Mouse (Mus musculus) left cerebral cortex, adult 9 months (tissue): Measurements from ENCODE around the gene Txnip.
"Not testable (repeated sequence)": the region's sequence is repeated elsewhere in the genome, so short reads cannot be mapped to it uniquely, and the experiment has no call there.

Source experiments
- DNase-seq, 2 experiments: peaks; one replicate each; pipeline ENCODE4 v3.0.0; 2022; ENCODE audit warnings: low spot score in 2 of 2

Txnip gene

DNA sequence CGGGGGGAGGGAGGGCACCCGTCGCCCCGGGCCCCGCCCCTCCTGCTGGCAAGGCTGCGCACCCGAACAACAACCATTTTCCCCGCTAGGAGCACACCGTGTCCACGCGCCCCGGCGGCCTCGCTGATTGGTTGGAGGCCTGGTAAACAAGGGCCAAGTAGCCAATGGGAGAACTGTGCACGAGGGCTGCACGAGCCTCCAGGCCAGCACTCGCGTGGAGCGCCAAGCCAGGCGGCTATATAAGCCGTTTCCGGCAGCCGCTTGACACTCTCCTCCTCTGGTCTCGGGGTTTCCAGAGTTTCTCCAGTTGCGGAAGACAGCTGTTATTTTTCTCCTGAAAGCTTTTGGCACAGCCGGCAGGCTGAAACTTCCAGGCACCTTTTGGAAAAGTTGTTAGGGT, at the start of gene Txnip:
TSS of gene Txnip (plus strand) at position 264 of the 400 bp plus-strand sequence.
- DNase-seq = peak; percentile 88 to 96

DNA sequence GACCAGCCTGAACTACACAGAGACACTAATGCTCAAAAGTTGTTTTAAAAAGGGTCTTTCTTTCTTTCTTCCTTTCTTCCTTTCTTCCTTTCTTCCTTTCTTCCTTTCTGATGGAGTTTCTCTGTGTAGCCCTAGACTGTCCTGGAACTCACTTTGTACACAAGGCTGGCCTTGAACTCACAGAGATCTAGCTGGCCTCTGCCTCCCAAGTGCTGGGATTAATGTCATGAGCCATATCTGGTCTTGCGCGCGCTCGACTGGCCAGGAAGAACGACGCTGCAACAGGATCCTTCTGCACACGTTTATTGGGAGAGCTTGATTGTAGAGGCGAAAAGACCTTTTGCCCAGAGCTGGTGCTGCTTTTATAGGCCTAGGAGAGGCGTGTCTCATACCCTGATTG, 49.8 kb upstream of the Txnip start:
- not testable (repeated sequence) for DNase-seq

DNA sequence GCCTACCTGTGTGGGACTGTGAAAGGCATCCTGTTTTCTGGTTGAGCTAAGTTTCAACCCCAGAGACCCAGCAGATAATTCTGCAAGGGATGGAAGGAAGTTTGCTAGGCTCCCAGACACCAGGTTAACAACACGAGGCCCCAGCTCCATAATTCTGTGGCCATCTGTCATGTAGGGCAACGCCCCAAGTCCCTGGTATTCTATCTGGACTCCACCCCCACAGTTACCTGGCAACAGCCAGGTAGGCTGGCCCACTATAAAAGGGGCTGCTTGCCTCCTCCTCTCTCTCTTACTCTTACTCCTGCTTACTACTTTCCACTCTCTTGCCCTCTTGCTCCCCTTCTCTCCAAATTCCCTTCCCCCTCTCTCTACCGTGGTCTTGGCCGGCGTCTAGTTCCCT, 37.6 kb upstream of the Txnip start:
- no peak for DNase-seq

DNA sequence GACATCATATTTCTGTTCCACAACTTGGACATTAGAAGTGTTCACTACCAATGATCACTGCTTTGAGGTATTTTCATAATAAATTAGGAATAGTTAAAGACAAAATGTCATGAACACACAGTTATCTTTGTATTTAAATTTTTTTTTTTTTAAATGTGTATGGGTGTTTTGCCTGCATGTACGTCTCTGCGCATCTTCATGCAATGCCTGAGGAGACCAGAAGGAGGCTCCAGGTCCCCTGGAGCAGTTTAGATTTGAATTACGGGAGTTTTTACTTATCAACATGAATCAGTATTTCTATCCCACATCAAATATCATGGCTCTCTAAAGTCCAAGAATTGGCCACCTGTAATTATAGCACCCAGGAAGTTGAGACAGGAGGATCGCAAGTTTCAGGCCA, 35.6 kb upstream of the Txnip start:
- DNase-seq = no peak

DNA sequence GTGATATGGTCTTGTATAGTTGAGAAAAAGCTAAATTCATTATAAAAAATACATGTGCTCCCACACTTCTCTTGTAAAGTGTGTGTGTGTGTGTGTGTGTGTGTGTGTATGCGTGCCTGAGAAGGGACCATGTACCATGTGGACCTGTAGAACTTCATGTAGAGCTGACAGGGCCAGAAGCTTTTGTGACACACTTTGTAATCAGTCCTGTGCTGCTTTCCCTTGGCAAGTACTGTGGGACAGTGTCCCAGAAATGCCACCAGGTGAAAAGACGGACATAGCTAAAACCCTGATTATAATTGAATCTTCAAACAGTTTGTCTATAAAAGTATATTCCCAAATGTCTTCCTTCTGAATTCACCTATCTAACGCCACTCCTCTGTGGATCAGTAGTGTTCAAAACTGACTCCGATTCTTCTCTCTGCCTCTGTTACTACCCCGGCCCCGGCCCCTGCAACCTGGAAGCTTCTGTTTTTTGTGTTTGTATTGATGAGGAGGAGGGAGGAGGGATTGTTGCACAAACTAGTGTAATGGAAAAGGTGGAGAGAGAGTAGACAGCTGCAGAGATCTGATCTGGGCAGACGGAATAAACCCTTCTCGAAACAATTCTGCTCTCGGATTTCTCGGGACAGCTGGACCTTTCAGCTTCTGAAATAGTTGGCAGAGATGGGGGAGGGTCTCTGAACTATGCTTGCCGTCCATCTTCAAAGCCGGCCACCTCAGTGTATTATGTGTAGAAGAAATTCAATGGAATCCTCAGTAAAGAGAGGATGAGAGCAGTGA, 33.5 kb upstream of the Txnip start:
- no peak for DNase-seq

DNA sequence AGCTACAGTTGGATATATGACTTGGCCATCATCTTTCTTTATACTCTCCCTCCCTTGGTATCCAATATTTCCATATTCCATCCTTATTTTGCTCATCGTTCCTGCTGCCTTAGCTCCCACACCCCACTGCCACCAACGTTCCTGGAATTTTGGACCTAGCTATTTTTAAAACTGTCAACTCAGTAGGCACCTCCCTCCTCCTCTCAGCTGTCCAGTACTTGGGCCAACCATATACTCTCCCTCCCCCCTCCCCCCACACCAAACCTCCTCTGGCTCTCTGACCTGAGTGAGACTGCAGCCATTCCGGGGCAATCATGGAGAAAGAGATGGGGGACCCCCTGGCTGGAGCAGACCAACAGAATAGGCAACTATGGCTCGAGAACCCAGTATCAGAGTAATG, 32.8 kb upstream of the Txnip start, which contains the start of gene Hfe2:
TSS of gene Hfe2 (plus strand) at position 259 of the 400 bp plus-strand sequence.
- DNase-seq = no peak

GRCm38 (mm10) chr3:96526013-96526762, 31.6 kb upstream of the Txnip start:
- DNase-seq = no peak

DNA sequence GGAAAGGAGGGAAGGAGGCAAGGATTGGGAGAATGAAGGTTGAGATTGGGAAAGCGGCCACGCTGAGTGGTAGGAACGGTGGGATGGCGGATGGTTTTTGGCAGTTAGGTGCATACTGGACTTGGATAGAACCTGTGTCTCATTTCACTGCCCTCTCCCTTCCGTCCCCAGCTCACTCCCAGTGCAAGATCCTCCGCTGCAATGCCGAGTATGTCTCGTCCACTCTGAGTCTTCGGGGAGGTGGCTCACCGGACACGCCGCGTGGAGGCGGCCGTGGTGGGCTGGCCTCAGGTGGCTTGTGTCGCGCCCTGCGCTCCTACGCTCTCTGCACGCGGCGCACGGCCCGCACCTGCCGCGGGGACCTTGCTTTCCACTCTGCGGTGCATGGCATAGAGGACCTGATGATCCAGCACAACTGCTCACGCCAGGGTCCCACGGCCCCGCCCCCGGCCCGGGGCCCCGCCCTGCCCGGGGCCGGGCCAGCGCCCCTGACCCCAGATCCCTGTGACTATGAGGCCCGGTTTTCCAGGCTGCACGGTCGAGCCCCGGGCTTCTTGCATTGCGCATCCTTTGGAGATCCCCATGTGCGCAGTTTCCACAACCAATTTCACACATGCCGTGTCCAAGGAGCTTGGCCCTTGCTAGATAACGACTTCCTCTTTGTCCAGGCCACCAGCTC, 30.8 kb upstream of the Txnip start:
- DNase-seq = no peak

DNA sequence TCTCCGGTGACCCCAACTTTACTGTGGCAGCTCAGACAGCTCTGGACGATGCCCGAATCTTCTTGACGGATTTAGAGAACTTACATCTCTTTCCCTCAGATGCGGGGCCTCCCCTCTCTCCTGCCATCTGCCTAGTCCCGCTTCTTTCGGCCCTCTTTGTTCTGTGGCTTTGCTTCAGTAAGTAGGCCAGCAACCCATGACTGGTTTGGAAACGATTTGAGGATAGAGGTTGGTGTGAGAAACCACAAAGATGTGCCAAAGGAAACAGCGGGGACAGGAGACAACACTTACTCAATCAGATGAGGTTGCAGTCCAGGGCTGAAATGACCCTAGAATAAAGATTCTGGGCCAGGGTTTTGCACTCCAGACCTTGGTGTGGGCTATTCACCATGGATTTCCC, 29.3 kb upstream of the Txnip start:
- DNase-seq = no peak

DNA sequence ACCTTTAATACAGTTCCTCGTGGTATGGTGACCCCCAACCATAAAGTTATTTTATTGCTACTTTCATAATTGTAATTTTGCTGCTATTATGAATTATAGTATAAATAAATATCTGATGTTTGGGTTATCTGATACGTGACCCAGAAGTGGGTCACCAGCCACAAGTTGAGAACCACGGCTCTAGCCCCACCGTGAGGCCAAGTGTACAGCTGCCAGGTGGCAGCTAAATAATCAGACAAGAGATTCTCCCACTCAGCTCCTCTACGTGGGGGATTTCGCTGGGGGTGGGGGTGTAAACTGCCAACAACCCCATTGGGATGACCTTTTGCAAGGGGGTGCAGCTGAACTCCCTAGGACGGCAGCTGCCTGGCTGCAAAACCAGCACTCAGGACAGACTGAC, 25.7 kb upstream of the Txnip start:
- DNase-seq = no peak

DNA sequence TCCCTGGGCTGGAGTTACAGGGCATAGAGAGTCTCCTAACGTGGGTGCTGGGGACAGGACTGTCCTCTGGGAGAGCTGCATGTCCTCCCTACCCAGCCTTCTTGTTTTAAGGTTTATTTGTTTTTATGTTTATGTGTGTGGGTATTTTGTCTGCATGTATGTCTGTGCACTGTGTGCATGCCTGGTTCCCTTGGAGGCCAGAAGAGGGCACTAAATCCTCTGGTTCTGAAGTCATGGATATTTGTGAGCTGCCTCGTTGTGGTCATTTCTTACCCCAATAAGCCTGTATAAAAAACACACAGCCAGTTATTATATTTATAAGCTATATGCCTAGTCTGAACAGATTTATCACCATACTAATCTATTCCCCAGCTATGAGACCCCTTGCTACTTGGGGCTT, 23.5 kb upstream of the Txnip start:
- no peak for DNase-seq

DNA sequence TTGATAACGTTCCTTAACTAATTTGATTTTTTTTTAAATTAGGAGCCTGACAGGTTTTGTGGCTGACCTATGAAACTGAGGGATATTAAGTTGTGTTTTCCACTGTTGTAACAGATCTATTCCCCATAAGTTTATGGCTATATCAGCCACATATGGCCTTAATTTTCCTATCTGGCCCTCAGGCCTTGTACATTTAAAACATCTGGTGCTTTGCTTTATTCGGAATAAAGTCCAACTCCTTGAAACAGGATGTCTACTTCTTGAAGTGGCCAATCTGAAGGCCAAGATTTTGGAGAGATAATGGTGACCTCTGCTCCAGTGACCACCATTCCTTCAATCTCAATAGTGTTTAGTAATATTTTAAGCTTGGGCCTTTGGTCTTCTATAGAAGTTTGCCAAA, 18.4 kb upstream of the Txnip start:
- no peak for DNase-seq

DNA sequence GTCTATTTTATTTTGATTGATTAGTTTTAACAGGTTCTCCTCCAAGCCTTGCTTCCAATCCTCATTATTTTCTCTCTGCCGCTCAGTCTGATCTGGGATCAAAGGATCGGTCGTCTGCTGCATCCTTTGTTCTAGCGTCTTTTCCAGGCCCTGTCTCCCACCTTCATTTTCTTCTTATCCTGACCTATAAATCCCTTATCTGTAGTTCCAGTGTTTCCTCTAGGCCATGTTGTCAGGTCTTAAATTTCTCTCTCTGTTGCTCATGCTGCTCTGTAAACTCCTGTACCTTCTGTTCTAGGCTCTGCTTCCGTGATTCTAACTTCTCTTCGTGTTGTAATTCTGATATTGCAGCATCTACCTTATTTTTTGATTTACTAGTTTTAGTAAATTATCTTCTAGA, 17.0 kb upstream of the Txnip start:
- no peak for DNase-seq

DNA sequence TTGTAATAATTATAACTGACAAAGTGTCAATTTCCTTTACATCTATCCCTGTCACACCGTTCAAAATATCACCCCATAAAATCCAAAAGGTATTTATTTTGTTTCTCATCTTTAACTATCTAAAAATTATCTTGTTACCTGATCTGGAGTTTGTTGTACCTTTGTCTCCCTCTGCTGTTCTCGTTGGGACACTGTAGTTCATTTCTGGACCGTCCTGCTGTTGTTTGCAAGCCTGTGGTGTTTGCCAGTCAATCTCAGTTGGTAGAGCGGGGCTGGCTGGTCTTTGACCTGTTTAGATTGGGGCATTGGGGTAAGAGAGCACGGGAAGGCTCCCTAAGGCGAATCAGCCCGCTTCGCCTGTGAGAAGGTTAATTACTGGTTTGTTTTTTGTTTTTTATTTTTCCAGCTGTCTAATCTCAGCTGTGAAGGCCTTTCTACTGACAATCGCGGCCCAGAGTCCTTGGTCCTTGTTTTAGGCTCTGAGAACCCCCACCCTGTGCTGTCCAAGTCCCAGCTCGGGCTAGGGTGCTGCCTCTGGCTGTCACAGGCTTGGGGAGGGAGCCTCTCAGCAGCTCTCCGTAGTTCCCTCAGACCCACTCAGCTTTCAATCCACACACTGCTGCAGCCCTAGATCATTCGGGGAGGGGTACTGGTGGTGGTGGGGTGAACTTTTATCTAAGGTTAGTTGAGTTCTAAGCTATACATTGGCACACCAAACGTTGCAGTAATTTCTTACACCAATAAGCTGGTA, 16.3 kb upstream of the Txnip start:
- no peak for DNase-seq

GRCm38 (mm10) chr3:96542554-96542953, 15.2 kb upstream of the Txnip start:
- DNase-seq = no peak

- DNase-seq = peak in 1 of 2 experiments; percentile 63
Observed at GRCm38 (mm10) chr3:96543345-96543744, 14.4 kb upstream of the Txnip start.

GRCm38 (mm10) chr3:96545565-96545964, 12.2 kb upstream of the Txnip start:
- no peak for DNase-seq

DNA sequence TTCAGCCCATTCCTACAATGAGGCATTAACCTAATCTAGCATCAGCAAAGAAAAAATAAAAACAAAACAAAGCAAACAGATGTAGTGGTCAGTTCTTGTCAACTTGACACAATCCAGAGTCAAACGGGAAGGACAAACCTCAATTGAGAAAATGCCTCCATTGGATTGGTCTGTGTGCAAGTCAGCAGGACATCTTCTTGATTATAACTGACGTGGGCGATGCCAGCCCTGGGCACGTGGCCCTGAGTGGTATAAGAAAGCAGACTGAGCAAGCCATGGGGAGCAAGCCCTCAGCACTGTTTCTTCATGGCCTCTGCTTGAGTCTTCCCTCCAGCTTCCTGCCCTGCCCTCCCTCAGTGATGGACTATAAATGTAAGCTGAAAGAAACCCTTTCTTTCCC, 10.9 kb upstream of the Txnip start:
- no peak for DNase-seq

DNA sequence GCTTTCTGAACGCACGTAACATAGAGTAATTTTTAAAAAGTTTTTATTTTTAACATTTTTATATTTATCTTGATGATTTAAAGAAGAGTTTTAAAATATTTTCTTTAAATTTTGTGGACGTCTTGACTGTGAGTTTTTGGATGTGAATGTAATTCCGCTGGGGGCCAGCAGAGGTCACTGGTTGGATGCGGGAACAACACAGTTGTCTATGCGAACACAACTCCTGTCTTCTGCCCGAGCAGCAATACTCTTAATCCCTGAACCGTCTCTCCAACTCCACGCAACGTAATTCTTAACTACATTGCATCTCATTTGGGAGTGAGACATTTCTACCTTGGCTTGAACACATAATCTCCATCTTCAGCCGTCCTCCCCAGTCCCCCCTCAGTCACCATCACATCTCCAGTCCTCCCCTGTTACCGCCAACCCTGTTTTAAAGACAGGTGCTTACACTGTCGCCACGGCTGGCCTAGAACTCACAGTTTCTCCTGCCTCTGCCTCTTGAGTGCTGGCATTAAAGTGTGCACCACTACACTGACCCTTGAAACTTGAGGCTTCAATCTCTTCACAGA, 10.3 kb upstream of the Txnip start:
- peak in 1 of 2 experiments; percentile 81 for DNase-seq

DNA sequence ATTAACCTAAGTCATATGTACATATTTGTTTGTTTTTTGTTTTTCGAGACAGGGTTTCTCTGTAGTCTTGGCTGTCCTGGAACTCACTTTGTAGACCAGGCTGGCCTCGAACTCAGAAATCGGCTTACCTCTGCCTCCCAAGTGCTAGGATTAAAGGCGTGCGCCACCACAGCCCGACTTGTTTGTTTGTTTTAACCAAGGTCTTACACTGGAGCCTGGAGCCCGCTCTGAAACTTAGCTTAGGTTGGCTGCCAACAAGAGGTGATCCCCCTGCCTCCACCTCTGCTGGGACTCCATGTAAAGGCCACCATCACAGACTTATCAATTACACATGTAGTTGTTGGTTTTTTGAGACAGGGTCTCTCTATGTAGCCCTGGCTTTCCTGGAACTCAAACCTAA, 8.9 kb upstream of the Txnip start:
- DNase-seq = no peak

DNA sequence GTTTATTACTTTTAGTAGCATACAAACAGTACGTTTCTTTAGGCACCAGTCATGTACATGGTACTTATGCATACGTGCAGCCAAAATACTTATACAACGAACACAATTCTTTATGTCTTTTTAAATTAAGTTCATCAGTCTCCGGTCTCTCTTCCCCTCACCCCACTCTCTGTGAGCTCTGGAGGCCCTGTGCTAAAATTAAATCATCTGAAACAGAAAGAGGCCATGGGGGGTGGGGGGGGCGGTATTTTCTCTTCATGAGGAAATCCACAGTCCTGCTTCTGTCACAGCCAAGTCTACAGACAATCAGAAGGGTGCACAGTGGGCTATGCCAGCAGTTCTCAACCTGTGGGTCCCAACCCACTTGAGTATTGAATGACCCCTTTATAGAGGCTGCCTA, 8.4 kb upstream of the Txnip start:
- no peak for DNase-seq

- DNase-seq = peak in 1 of 2 experiments; percentile 55
Observed at GRCm38 (mm10) chr3:96551203-96551602, 6.6 kb upstream of the Txnip start.
